Mouse (Mus musculus) 3134 (cell line): Measurements from ENCODE around the gene 1700037C18Rik.

ENCODE experiments used
- DNase-seq: peaks from one replicate; pipeline ENCODE4 v3.0.0-alpha.2; 2011; ENCODE audit warnings: low spot score; ENCODE audit not compliant: insufficient read length; ENCODE audit errors: extremely low read depth

1700037C18Rik gene

GRCm38 (mm10) chr16:3908537-3909111, at the start of gene 1700037C18Rik, which contains the start of gene Cluap1:
Gene 1700037C18Rik, minus strand, starts transcription at chr16:3908689.
Gene Cluap1, plus strand, starts transcription at chr16:3908801.
- DNase-seq: peak; percentile 89

GRCm38 (mm10) chr16:3956369-3956768, 47.9 kb upstream of the 1700037C18Rik start:
- peak; percentile 80 for DNase-seq

GRCm38 (mm10) chr16:3951141-3951540, 42.7 kb upstream of the 1700037C18Rik start:
- no peak for DNase-seq

GRCm38 (mm10) chr16:3934701-3935100, 26.2 kb upstream of the 1700037C18Rik start:
- no peak for DNase-seq

GRCm38 (mm10) chr16:3934091-3934490, 25.6 kb upstream of the 1700037C18Rik start:
- peak; percentile 43 for DNase-seq

GRCm38 (mm10) chr16:3933536-3933935, 25.0 kb upstream of the 1700037C18Rik start:
- DNase-seq: peak; percentile 42

- DNase-seq: no peak
These were observed 20.7 kb upstream of the 1700037C18Rik start for GRCm38 (mm10) chr16:3929151-3929550.

GRCm38 (mm10) chr16:3928582-3928981, 20.1 kb upstream of the 1700037C18Rik start:
- DNase-seq: no peak

- no peak for DNase-seq
These were observed 15.5 kb upstream of the 1700037C18Rik start for GRCm38 (mm10) chr16:3923966-3924365.

- no peak for DNase-seq
These were observed 15.0 kb upstream of the 1700037C18Rik start for GRCm38 (mm10) chr16:3923515-3923914.

GRCm38 (mm10) chr16:3920756-3921155, 12.3 kb upstream of the 1700037C18Rik start:
- DNase-seq: no peak

- DNase-seq: no peak
These were observed 629 bp upstream of the 1700037C18Rik start for GRCm38 (mm10) chr16:3909118-3909517.

GRCm38 (mm10) chr16:3907471-3907870, 1.0 kb downstream of the 1700037C18Rik start:
- no peak for DNase-seq

GRCm38 (mm10) chr16:3896553-3896952, 11.9 kb downstream of the 1700037C18Rik start:
- DNase-seq: no peak

GRCm38 (mm10) chr16:3896046-3896445, 12.4 kb downstream of the 1700037C18Rik start:
- no peak for DNase-seq

- no peak for DNase-seq
These were observed 13.2 kb downstream of the 1700037C18Rik start for GRCm38 (mm10) chr16:3895173-3895792.

- no peak for DNase-seq
These were observed 14.8 kb downstream of the 1700037C18Rik start for GRCm38 (mm10) chr16:3893739-3894138.

- no peak for DNase-seq
These were observed 16.7 kb downstream of the 1700037C18Rik start for GRCm38 (mm10) chr16:3891621-3892295.

GRCm38 (mm10) chr16:3885065-3885670, 23.3 kb downstream of the 1700037C18Rik start:
- no peak for DNase-seq

- peak; percentile 98 for DNase-seq
These were observed 24.1 kb downstream of the 1700037C18Rik start, which contains the start of the genes Zfp597 and Gm20695 for GRCm38 (mm10) chr16:3884201-3885064. Gene Zfp597, minus strand, starts transcription at chr16:3884561. Gene Gm20695, plus strand, starts transcription at chr16:3884648.
